Mouse (Mus musculus) midbrain, embryonic 15.5 days (tissue): ENCODE data around the gene Mepce. TPM values are rescaled to one million over a fixed set of nuclear protein-coding genes. Genes with fewer than 3 reads are reported as not detected.

ENCODE experiments used
- ATAC-seq: fragments of 200-750 bp; cut with Nextera tagmentation; replicated peaks from 2 replicates; pipeline ENCODE4 v1.8.0; 2017; ENCODE audit warnings: moderate TSS enrichment
- H3K27ac ChIP-seq: fragments of 300-500 bp; sonication (generic); 2 replicates; pipeline ENCODE4 v1.5.1; 2015; ENCODE audit warnings: mild to moderate bottlenecking, inconsistent platforms
- H3K27me3 ChIP-seq: fragments of 300-500 bp; sonication (generic); replicated peaks from 2 replicates; pipeline ENCODE4 v1.6.1; 2015; ENCODE audit warnings: inconsistent platforms
- H3K36me3 ChIP-seq: fragments of 300-500 bp; sonication (generic); replicated peaks from 2 replicates; pipeline ENCODE4 v1.6.1; 2015; ENCODE audit warnings: inconsistent platforms
- H3K4me1 ChIP-seq: fragments of 300-500 bp; sonication (generic); 2 replicates; pipeline ENCODE4 v1.6.1; 2015; ENCODE audit warnings: inconsistent platforms
- H3K4me2 ChIP-seq: fragments of 300-500 bp; sonication (generic); 2 replicates; pipeline ENCODE4 v1.6.1; 2015; ENCODE audit warnings: inconsistent platforms, mild to moderate bottlenecking, moderate library complexity
- H3K4me3 ChIP-seq: fragments of 300-500 bp; sonication (generic); 2 replicates; pipeline ENCODE4 v1.5.1; 2015; ENCODE audit warnings: mild to moderate bottlenecking, inconsistent platforms
- H3K9ac ChIP-seq: fragments of 300-500 bp; sonication (generic); 2 replicates; pipeline ENCODE4 v1.6.1; 2015; ENCODE audit warnings: mild to moderate bottlenecking, inconsistent platforms
- H3K9me3 ChIP-seq: fragments of 300-500 bp; sonication (generic); 2 replicates; pipeline ENCODE4 v1.6.1; 2016; ENCODE audit warnings: inconsistent platforms
- WGBS: fragments of 180-500 bp; shearing (Covaris S2); methylation state at CpG from one replicate; pipeline ENCODE4 v1.1.7; 2015; ENCODE audit warnings: mixed read lengths; 5-methylcytosine and 5-hydroxymethylcytosine counted together
- polyA plus RNA-seq: library from polyadenylated mRNA; unstranded; fragments of >200 nt; fragmentation: Nextera tagmentation; extraction: Ambion mirVana; gene quantifications from 2 replicates; pipeline ENCODE4 v1.2.1, GENCODE M21; 2015

Mepce gene
- polyA plus RNA-seq, 1 experiment from 2014 or later = 10.8 TPM

- H3K27me3 ChIP-seq = no peaks in the 10 kb centered on the region
- peak overlapping the region; percentile 76 for H3K4me3 ChIP-seq
- H3K9me3 ChIP-seq = no peaks in the 10 kb centered on the region
- peaks cover 49% of the 10 kb centered on the region for H3K4me1 ChIP-seq
- peak overlapping the region; percentile 92 for H3K4me2 ChIP-seq
- H3K27ac ChIP-seq = no peak overlapping the region
- 73% methylated on average over 10 of the region's 10 CpGs for WGBS
- no peak for ATAC-seq
- no peaks in the 10 kb centered on the region; the same call in 1 of the 2 replicates for H3K36me3 ChIP-seq
- H3K9ac ChIP-seq = no peak overlapping the region
Measured at GRCm38 (mm10) chr5:137742048-137742447, 45.4 kb downstream of the Mepce start.

- Histone ChIP-seq H3K4me1 (peaks cover 43% of the 10 kb centered on the region), H3K4me3 (peak within 1 kb of the TSS; percentile 76), H3K9ac (peak within 1 kb of the TSS; percentile 82), H3K27ac (peak within 1 kb of the TSS; percentile 87), H3K4me2 (peak within 1 kb of the TSS; percentile 92), H3K27me3 (no peaks in the 10 kb centered on the region), H3K36me3 (no peaks in the 10 kb centered on the region; the same call in 1 of the 2 replicates), H3K9me3 (no peaks in the 10 kb centered on the region)
- ATAC-seq = peak; percentile 87
- under 1% methylated on average over 56 of the region's 71 CpGs for WGBS
Measured at GRCm38 (mm10) chr5:137741023-137741931, 46.2 kb downstream of the Mepce start, which contains the start of gene Nyap1. Nyap1 (minus strand) TSS chr5:137741607.

GRCm38 (mm10) chr5:137740506-137740905 is 46.9 kb downstream of the Mepce start:
- Histone ChIP-seq H3K36me3 (peaks cover 5% of the 10 kb centered on the region; the same call in 1 of the 2 replicates), H3K4me1 (peaks cover 48% of the 10 kb centered on the region), H3K9ac (peak overlapping the region; percentile 82), H3K27ac (peak overlapping the region; percentile 87), H3K4me3 (peak overlapping the region; percentile 76), H3K9me3 (no peaks in the 10 kb centered on the region), H3K27me3 (no peaks in the 10 kb centered on the region), H3K4me2 (peak overlapping the region; percentile 92)
- WGBS = 7% methylated on average over 11 of the region's 11 CpGs
- peak; percentile 34 for ATAC-seq

GRCm38 (mm10) chr5:137739471-137739870 is 48.0 kb downstream of the Mepce start:
- Histone ChIP-seq H3K4me3 (peak overlapping the region; percentile 76), H3K9me3 (no peaks in the 10 kb centered on the region), H3K4me1 (peaks cover 54% of the 10 kb centered on the region), H3K36me3 (peaks cover 8% of the 10 kb centered on the region; the same call in 1 of the 2 replicates), H3K27me3 (no peaks in the 10 kb centered on the region), H3K27ac (peak overlapping the region; percentile 87), H3K4me2 (peak overlapping the region; percentile 92), H3K9ac (peak overlapping the region; percentile 82)
- WGBS = 14% methylated on average over 9 of the region's 9 CpGs
- ATAC-seq = no peak

GRCm38 (mm10) chr5:137738516-137738915 is 48.9 kb downstream of the Mepce start:
- H3K27ac ChIP-seq = peak overlapping the region; percentile 87
- H3K9me3 ChIP-seq = no peaks in the 10 kb centered on the region
- peaks cover 63% of the 10 kb centered on the region for H3K4me1 ChIP-seq
- 16% methylated on average over 5 of the region's 5 CpGs for WGBS
- no peaks in the 10 kb centered on the region for H3K27me3 ChIP-seq
- H3K36me3 ChIP-seq = peaks cover 8% of the 10 kb centered on the region; the same call in 1 of the 2 replicates
- peak overlapping the region; percentile 76 for H3K4me3 ChIP-seq
- H3K4me2 ChIP-seq = peak overlapping the region; percentile 92
- ATAC-seq = no peak
- H3K9ac ChIP-seq = peak overlapping the region; percentile 82

- peaks cover 11% of the 10 kb centered on the region for H3K36me3 ChIP-seq
- ATAC-seq = no peak
- 81% methylated on average over 6 of the region's 6 CpGs for WGBS
- no peaks in the 10 kb centered on the region for H3K9me3 ChIP-seq
- peak overlapping the region; percentile 76; the same call in 1 of the 2 replicates for H3K4me3 ChIP-seq
- H3K4me2 ChIP-seq = peak overlapping the region; percentile 92
- peaks cover 71% of the 10 kb centered on the region for H3K4me1 ChIP-seq
- no peaks in the 10 kb centered on the region for H3K27me3 ChIP-seq
- H3K27ac ChIP-seq = peak overlapping the region; percentile 87
- H3K9ac ChIP-seq = peak overlapping the region; percentile 82; the same call in 1 of the 2 replicates
Measured at GRCm38 (mm10) chr5:137737400-137737940, 50.0 kb downstream of the Mepce start.

- no peaks in the 10 kb centered on the region for H3K9me3 ChIP-seq
- peaks cover 26% of the 10 kb centered on the region for H3K36me3 ChIP-seq
- H3K27ac ChIP-seq = peak overlapping the region; percentile 97
Measured at GRCm38 (mm10) chr5:137734289-137735061, 53.0 kb downstream of the Mepce start.

GRCm38 (mm10) chr5:137733638-137734288 is 53.7 kb downstream of the Mepce start:
- peak overlapping the region; percentile 45 for H3K9ac ChIP-seq
- ATAC-seq = peak; percentile 71
- H3K27ac ChIP-seq = peak overlapping the region; percentile 97
- peak overlapping the region; percentile 36 for H3K4me3 ChIP-seq
- no peaks in the 10 kb centered on the region for H3K27me3 ChIP-seq
- peaks cover 58% of the 10 kb centered on the region for H3K4me1 ChIP-seq
- H3K4me2 ChIP-seq = peak overlapping the region; percentile 59
- WGBS = 13% methylated on average over 12 of the region's 12 CpGs
- peaks cover 26% of the 10 kb centered on the region for H3K36me3 ChIP-seq
- no peaks in the 10 kb centered on the region for H3K9me3 ChIP-seq

More at GRCm38 (mm10) chr5:137734289-137735061, 53.0 kb downstream of the Mepce start:
- 31% methylated on average over 6 of the region's 6 CpGs for WGBS
- peak overlapping the region; percentile 36 for H3K4me3 ChIP-seq
- peaks cover 65% of the 10 kb centered on the region for H3K4me1 ChIP-seq
- H3K27me3 ChIP-seq = no peaks in the 10 kb centered on the region
- peak; percentile 96 for ATAC-seq
- H3K9ac ChIP-seq = peak overlapping the region; percentile 45
- peak overlapping the region; percentile 59 for H3K4me2 ChIP-seq

Other genes starting within 250 kb of the Mepce start
- 339 and 342 TPM in 2 replicates for gene Actl6b, start 234.1 kb downstream of the Mepce start, polyA plus RNA-seq
- gene Tfr2, start 217.8 kb downstream of the Mepce start, polyA plus RNA-seq = 6.2 and 7.9 TPM in 2 replicates
- 66.9 and 68.2 TPM in 2 replicates for gene Mospd3, start 186.6 kb downstream of the Mepce start, polyA plus RNA-seq
- 15.1 and 16.7 TPM in 2 replicates for gene Pcolce, start 173.9 kb downstream of the Mepce start, polyA plus RNA-seq
- 0.13 and 0.17 TPM in 2 replicates for gene Fbxo24, start 158.7 kb downstream of the Mepce start, polyA plus RNA-seq
- 18.8 and 19.1 TPM in 2 replicates for gene Lrch4, start 158.5 kb downstream of the Mepce start, polyA plus RNA-seq
- 11.3 and 11.8 TPM in 2 replicates for gene Gm20605, start 158.5 kb downstream of the Mepce start, polyA plus RNA-seq
- gene Sap25, start 146.3 kb downstream of the Mepce start, polyA plus RNA-seq = 4.8 and 6.8 TPM in 2 replicates
- 0.09 and 0.17 TPM in 2 replicates for gene Irs3, start 141.9 kb downstream of the Mepce start, polyA plus RNA-seq
- gene Agfg2, start 102.9 kb downstream of the Mepce start, polyA plus RNA-seq = 17.0 and 18.3 TPM in 2 replicates
- gene Nyap1, start 46.0 kb downstream of the Mepce start, polyA plus RNA-seq = 58.6 and 61.2 TPM in 2 replicates
- 58.0 and 59.8 TPM in 2 replicates for gene Tsc22d4, start 41.9 kb downstream of the Mepce start, polyA plus RNA-seq
- gene Ppp1r35, start 8.8 kb downstream of the Mepce start, polyA plus RNA-seq = 37.3 and 45.0 TPM in 2 replicates
- gene Zcwpw1, start 143 bp upstream of the Mepce start, polyA plus RNA-seq = 10.5 and 11.9 TPM in 2 replicates
- 0.17 TPM in 1 of 2 replicates, not detected in the other for gene Pilra, start 48.6 kb upstream of the Mepce start, polyA plus RNA-seq
- not detected in 2 replicates for gene Pilrb1, start 70.5 kb upstream of the Mepce start, polyA plus RNA-seq
- gene Pilrb2, start 84.2 kb upstream of the Mepce start, polyA plus RNA-seq = not detected in 2 replicates
- gene Cyp3a13, start 134.0 kb upstream of the Mepce start, polyA plus RNA-seq = not detected in 2 replicates
- gene Gjc3, start 175.4 kb upstream of the Mepce start, polyA plus RNA-seq = 0.31 and 0.43 TPM in 2 replicates
- gene Azgp1, start 193.9 kb upstream of the Mepce start, polyA plus RNA-seq = not detected in 2 replicates
- not detected in 2 replicates for gene Smok3a, start 233.6 kb upstream of the Mepce start, polyA plus RNA-seq
- gene Smok3b, start 233.8 kb upstream of the Mepce start, polyA plus RNA-seq = not detected in 2 replicates